Mouse (Mus musculus) heart, adult 2 months (tissue): ENCODE results near the gene Clec4n.

Experiments used
- CTCF ChIP-seq: fragments of 200-600 bp; IDR thresholded peaks from 2 replicates; pipeline ENCODE4 v1.8.1; 2022; ENCODE audit warnings: antibody characterized with exemption, mild to moderate bottlenecking, moderate library complexity
- EP300 ChIP-seq: fragments of 200-500 bp; IDR thresholded peaks from 2 replicates; pipeline ENCODE4 v1.6.1; 2011; ENCODE audit warnings: low read depth, low read length, control low read depth; ENCODE audit not compliant: insufficient read depth

GRCm38 (mm10) chr6:123229644-123230043 is at the start of gene Clec4n:
- TF ChIP-seq CTCF: no peak
- TF ChIP-seq EP300: no peak
